In the genomic region with DNA sequence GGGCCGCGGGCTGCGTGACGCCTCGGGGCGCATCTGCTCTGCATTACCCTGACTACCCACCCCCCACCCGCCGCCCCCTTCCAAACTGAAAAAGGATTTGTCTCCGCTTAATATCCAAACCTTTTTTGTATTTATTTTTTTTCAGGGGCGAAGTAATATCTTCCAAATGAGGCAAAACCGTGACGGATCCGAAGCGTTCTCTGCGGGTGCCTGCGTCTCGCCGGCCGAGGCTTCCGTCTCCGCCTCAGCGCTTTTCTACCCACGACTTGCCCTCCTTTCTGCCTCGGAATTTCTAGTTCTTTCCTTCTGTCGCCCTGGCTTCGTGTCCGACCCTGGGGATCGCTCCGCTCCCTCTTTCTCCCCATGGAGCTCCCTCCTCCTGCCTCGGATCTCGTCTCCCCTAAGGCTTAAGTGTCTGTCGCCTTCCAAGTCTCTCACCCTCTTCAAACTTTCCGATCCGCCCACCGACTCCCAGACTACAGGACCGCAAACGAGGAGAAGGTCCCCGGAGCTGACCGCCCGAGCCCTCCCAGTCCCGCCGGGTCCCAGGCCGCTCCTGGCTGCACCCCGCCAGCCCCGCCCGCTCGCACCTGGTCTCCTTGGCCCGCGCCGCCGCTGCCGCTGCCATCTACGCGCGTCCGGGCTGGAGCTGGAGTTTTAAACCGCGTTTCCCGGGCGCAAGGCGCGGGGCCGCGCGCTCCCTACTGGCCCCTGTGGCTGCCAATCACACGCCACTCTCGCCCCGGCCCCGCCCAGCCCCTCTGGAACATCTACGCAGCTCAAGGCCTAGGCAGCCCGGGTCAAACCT, we compare ENCODE assay signal across 9 mouse cellular contexts. TPM values are rescaled to one million over a fixed set of nuclear protein-coding genes. Genes with fewer than 3 reads are reported as not detected.
DNase-seq lines count a peak whose midpoint lies in the region; ATAC-seq and TF ChIP-seq lines count a peak whose summit lies in the region.
"Had no signal": no experiment of that assay in that cellular context is flagged by ENCODE, and none has a peak within 500 bp of the region (broad histone marks: within the 10 kb centered on the region; RNA-seq: fewer than 3 reads in every experiment).

A gene (minus strand): TSS at position 632 of the 808 bp plus-strand sequence.

- no peak for DNase-seq in heart, adult 9 months (ENCODE audit: low spot score in 2 of 2)
- peak; percentile 53 to 59 for DNase-seq in cerebellum, postnatal 14 days
- no peak for DNase-seq in heart, postnatal 0 days (ENCODE audit: low spot score)
- DNase-seq in neural tube, embryonic 10.5 days (ENCODE audit: extremely low spot score, low spot score): peak; percentile 82
- no peak for DNase-seq in left cerebral cortex, postnatal 10 days (ENCODE audit: extremely low spot score in 1 of 2, low spot score in 2 of 2)

- H3K4me2 ChIP-seq in heart, embryonic 11.5 days: peak within 1 kb of the TSS; percentile 66
- peak within 1 kb of the TSS; percentile 52 for H3K4me2 ChIP-seq in heart, postnatal 0 days (ENCODE audit: low read depth, low read length)
- H3K4me2 ChIP-seq in limb, embryonic 15.5 days: peak within 1 kb of the TSS; percentile 60

- H3K27ac ChIP-seq in heart, embryonic 11.5 days (ENCODE audit: low read depth, low read length): no peak within 1 kb of the TSS
- no peak within 1 kb of the TSS for H3K27ac ChIP-seq in heart, postnatal 0 days (ENCODE audit: low read depth)
- H3K27ac ChIP-seq in limb, embryonic 15.5 days: no peak within 1 kb of the TSS

- no peak within 1 kb of the TSS for H3K9ac ChIP-seq in heart, embryonic 11.5 days (ENCODE audit: low read depth, low read length)
- H3K9ac ChIP-seq in heart, postnatal 0 days (replicated peaks; ENCODE audit: low read depth, low read length): no peak within 1 kb of the TSS
- no peak within 1 kb of the TSS for H3K9ac ChIP-seq in limb, embryonic 15.5 days

- no peak for TF ChIP-seq CTCF in heart, postnatal 0 days (IDR thresholded peaks at IDR 0.05; ENCODE audit: low read depth)

- peaks cover 3% of the 10 kb centered on the region; the same call in 1 of the 2 replicates for H3K4me1 ChIP-seq in heart, embryonic 11.5 days (ENCODE audit: control insufficient read depth, insufficient read depth, low read length)
- H3K4me1 ChIP-seq in heart, postnatal 0 days (ENCODE audit: control insufficient read depth, insufficient read depth): no peaks in the 10 kb centered on the region
- peaks cover 35% of the 10 kb centered on the region for H3K4me1 ChIP-seq in limb, embryonic 15.5 days

- H3K9me3 ChIP-seq in heart, embryonic 11.5 days (replicated peaks; ENCODE audit: control insufficient read depth, low read length): no peaks in the 10 kb centered on the region
- H3K9me3 ChIP-seq in heart, postnatal 0 days (replicated peaks; ENCODE audit: control insufficient read depth, low read length): no peaks in the 10 kb centered on the region
- no peaks in the 10 kb centered on the region for H3K9me3 ChIP-seq in limb, embryonic 15.5 days

- peak within 1 kb of the TSS; percentile 43 for H3K4me3 ChIP-seq in heart, embryonic 11.5 days (ENCODE audit: low read depth, low read length)
- H3K4me3 ChIP-seq in heart, postnatal 0 days (ENCODE audit: low read depth, low read length): peak within 1 kb of the TSS; percentile 37
- H3K4me3 ChIP-seq in limb, embryonic 15.5 days: peak within 1 kb of the TSS; percentile 37

- no peaks in the 10 kb centered on the region for H3K36me3 ChIP-seq in heart, embryonic 11.5 days (ENCODE audit: control insufficient read depth, insufficient read depth, low read length)
- H3K36me3 ChIP-seq in heart, postnatal 0 days (replicated peaks; ENCODE audit: control insufficient read depth, insufficient read depth, low read length): no peaks in the 10 kb centered on the region
- H3K36me3 ChIP-seq in limb, embryonic 15.5 days: no peaks in the 10 kb centered on the region

- under 1% methylated on average over 68 of the region's 71 CpGs for WGBS in heart, embryonic 11.5 days (ENCODE audit: insufficient replicate concordance)
- WGBS in heart, postnatal 0 days: 1% methylated on average over 69 of the region's 71 CpGs
- WGBS in limb, embryonic 15.5 days: under 1% methylated on average over 71 of the region's 71 CpGs

- no peak for TF ChIP-seq EP300 in heart, postnatal 0 days (IDR thresholded peaks at IDR 0.05; ENCODE audit: low read depth)

- no peak for ATAC-seq in heart, embryonic 11.5 days (replicated peaks; ENCODE audit: insufficient number of reproducible peaks, low FRiP score, low TSS enrichment)
- ATAC-seq in heart, postnatal 0 days (ENCODE audit: insufficient read depth, low read depth): no peak
- ATAC-seq in limb, embryonic 15.5 days (ENCODE audit: insufficient number of reproducible peaks, low FRiP score, low TSS enrichment, low read depth): no peak
- ATAC-seq in monocyte, adult 5-6 weeks (replicated peaks; ENCODE audit: insufficient number of reproducible peaks, low FRiP score, low TSS enrichment, poor library complexity, severe bottlenecking): no peak

- intact Hi-C loops in left cerebral cortex, postnatal 10 days (cut with DNase I): loop anchor here (5.0 kb wide), 1 partner anchor 1037 kb away; no protein-coding TSS in a partner anchor

- H3K27me3 ChIP-seq in heart, embryonic 11.5 days (ENCODE audit: control insufficient read depth, insufficient read depth, low read length): peaks cover 97% of the 10 kb centered on the region
- H3K27me3 ChIP-seq in heart, postnatal 0 days (ENCODE audit: control insufficient read depth, insufficient read depth, low read length): peaks cover 100% of the 10 kb centered on the region
- peaks cover 99% of the 10 kb centered on the region for H3K27me3 ChIP-seq in limb, embryonic 15.5 days

RNA-seq across cellular contexts. Expression of the gene that starts here (rescaled TPM):
- not detected in 2 replicates for polyA plus RNA-seq in heart, embryonic 11.5 days (2014; fragmentation: Nextera tagmentation; extraction: Ambion mirVana)
- not detected in 2 replicates for total RNA-seq in heart, postnatal 0 days (2014; rRNA removed; ENCODE audit: low replicate concordance)
- not detected in 2 replicates for polyA plus RNA-seq in heart, postnatal 0 days (2015; fragmentation: Nextera tagmentation; extraction: Ambion mirVana)
- 0.04 TPM in 1 of 2 replicates, not detected in the other for polyA plus RNA-seq in limb, embryonic 15.5 days (2015; fragmentation: Nextera tagmentation; extraction: Ambion mirVana)
- not detected in 3 replicates for total RNA-seq in monocyte, adult 5-6 weeks (2017)
- total RNA-seq in left cerebral cortex, postnatal 10 days (2021): under 1 TPM; 0.21 to 0.22 TPM
- total RNA-seq: left cerebral cortex, postnatal 36 days had no signal

Comparison
In these comparisons a context has a peak if more than half of its experiments do, and no peak if none do; other contexts are left out.
1. DNase-seq: peak in cerebellum, postnatal 14 days (2 of 2) and neural tube, embryonic 10.5 days (single experiment); none in heart, adult 9 months (0 of 2), heart, postnatal 0 days (single experiment) and left cerebral cortex, postnatal 10 days (0 of 2).
2. Peak in every context shown above with its lines, with median percentiles within 50 percentile points of each other: H3K4me2 ChIP-seq and H3K4me3 ChIP-seq.